8 mouse cellular contexts compared by ENCODE assay signal in the genomic region with DNA sequence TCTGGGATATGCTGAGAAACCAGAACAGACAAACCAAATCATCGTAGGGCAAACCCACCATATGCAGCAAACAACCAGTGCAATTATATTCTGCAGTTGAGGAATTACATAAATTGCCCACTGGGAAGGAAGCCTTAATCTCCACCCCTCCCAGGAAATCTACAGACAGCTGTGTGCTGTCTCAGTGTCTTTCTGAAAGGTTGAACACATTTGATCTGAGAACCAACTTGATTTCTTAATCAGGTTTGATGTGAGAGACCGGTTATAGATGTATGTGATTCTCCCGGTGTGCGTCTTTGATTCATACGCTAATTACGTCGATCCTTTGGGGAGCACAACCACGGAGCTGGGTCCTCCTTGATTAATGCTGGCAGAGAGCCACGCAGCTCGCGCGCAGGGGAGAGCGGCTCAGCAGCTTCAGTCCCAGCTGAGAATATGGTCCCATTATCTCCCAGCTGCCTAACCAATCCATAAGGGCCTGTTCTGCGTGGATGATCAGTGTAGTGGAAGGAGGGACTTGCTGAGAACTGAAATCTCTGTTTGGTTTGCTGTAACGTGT.
DNase-seq lines count a peak whose midpoint lies in the region; ATAC-seq and TF ChIP-seq lines count a peak whose summit lies in the region.

No protein-coding gene starts in this region.

- ATAC-seq in limb, embryonic 11.5 days (ENCODE audit: insufficient number of reproducible peaks, low FRiP score, low TSS enrichment, low read depth): no peak
- peak; percentile 97 for ATAC-seq in midbrain, embryonic 13.5 days
- no peak for ATAC-seq in stomach, postnatal 0 days (ENCODE audit: low FRiP score, low TSS enrichment)
- no peak for ATAC-seq in granulocyte monocyte progenitor cell, adult 5-6 weeks (replicated peaks; ENCODE audit: poor library complexity, severe bottlenecking)

- no peak overlapping the region for H3K9ac ChIP-seq in limb, embryonic 11.5 days (ENCODE audit: low read length)
- H3K9ac ChIP-seq in midbrain, embryonic 13.5 days (replicated peaks): peak overlapping the region; percentile 36
- no peak overlapping the region for H3K9ac ChIP-seq in stomach, postnatal 0 days (ENCODE audit: low read length)

- H3K9me3 ChIP-seq in limb, embryonic 11.5 days (ENCODE audit: control insufficient read depth, low read length): no peaks in the 10 kb centered on the region
- H3K9me3 ChIP-seq in limb, embryonic 10.5 days (replicated peaks): no peaks in the 10 kb centered on the region
- no peaks in the 10 kb centered on the region for H3K9me3 ChIP-seq in midbrain, embryonic 13.5 days
- H3K9me3 ChIP-seq in stomach, postnatal 0 days (ENCODE audit: control insufficient read depth, low read length): no peaks in the 10 kb centered on the region

- H3K4me3 ChIP-seq in limb, embryonic 11.5 days (ENCODE audit: low read depth, low read length): no peak overlapping the region
- H3K4me3 ChIP-seq in limb, embryonic 10.5 days: no peak overlapping the region
- H3K4me3 ChIP-seq in midbrain, embryonic 13.5 days (replicated peaks): peak overlapping the region; percentile 39
- H3K4me3 ChIP-seq in stomach, postnatal 0 days (ENCODE audit: low read depth, low read length): peak overlapping the region; percentile 26

- no peak for TF ChIP-seq CTCF in stomach, postnatal 0 days (IDR thresholded peaks at IDR 0.05; ENCODE audit: low read depth)

- no peaks in the 10 kb centered on the region for H3K27me3 ChIP-seq in limb, embryonic 11.5 days (ENCODE audit: control insufficient read depth, insufficient read depth, low read length)
- no peaks in the 10 kb centered on the region for H3K27me3 ChIP-seq in limb, embryonic 10.5 days (ENCODE audit: low read depth, poor library complexity, severe bottlenecking)
- H3K27me3 ChIP-seq in midbrain, embryonic 13.5 days: no peaks in the 10 kb centered on the region
- H3K27me3 ChIP-seq in stomach, postnatal 0 days (ENCODE audit: control insufficient read depth, insufficient read depth, low read length): no peaks in the 10 kb centered on the region

- TF ChIP-seq EP300 in stomach, postnatal 0 days (optimal IDR thresholded peaks at IDR 0.05): no peak

- H3K36me3 ChIP-seq in limb, embryonic 11.5 days (ENCODE audit: control insufficient read depth, insufficient read depth, low read length): no peaks in the 10 kb centered on the region
- H3K36me3 ChIP-seq in limb, embryonic 10.5 days: no peaks in the 10 kb centered on the region
- no peaks in the 10 kb centered on the region for H3K36me3 ChIP-seq in midbrain, embryonic 13.5 days
- H3K36me3 ChIP-seq in stomach, postnatal 0 days (ENCODE audit: control insufficient read depth, insufficient read depth, low read length): no peaks in the 10 kb centered on the region

- no peak overlapping the region for H3K27ac ChIP-seq in limb, embryonic 11.5 days (replicated peaks; ENCODE audit: low read depth, low read length)
- no peak overlapping the region for H3K27ac ChIP-seq in limb, embryonic 10.5 days
- 0 out of 2 replicates have a peak overlapping the region, but pooled peaks have one; percentile 30 for H3K27ac ChIP-seq in midbrain, embryonic 13.5 days
- H3K27ac ChIP-seq in stomach, postnatal 0 days (replicated peaks): no peak overlapping the region

- peak; percentile 22 for DNase-seq in limb, embryonic 11.5 days (ENCODE audit: low spot score)
- no peak for DNase-seq in limb, embryonic 10.5 days (ENCODE audit: low spot score)
- DNase-seq in cerebellum, adult 8-10 months: peak; percentile 29
- peak; percentile 45 to 68 for DNase-seq in frontal cortex, adult 2 months (ENCODE audit: extremely low spot score in 1 of 2, low spot score in 1 of 2)
- peak; percentile 32 for DNase-seq in layer of hippocampus, adult 9-10 months (ENCODE audit: low spot score)
- DNase-seq in stomach, postnatal 0 days (ENCODE audit: low spot score): peak; percentile 14

- no peaks in the 10 kb centered on the region for H3K4me1 ChIP-seq in limb, embryonic 11.5 days (ENCODE audit: control insufficient read depth, insufficient read depth, low read length)
- H3K4me1 ChIP-seq in limb, embryonic 10.5 days: no peaks in the 10 kb centered on the region
- H3K4me1 ChIP-seq in midbrain, embryonic 13.5 days (replicated peaks): peaks cover 10% of the 10 kb centered on the region; the same call in 1 of the 2 replicates
- H3K4me1 ChIP-seq in stomach, postnatal 0 days (replicated peaks; ENCODE audit: control insufficient read depth, insufficient read depth): no peaks in the 10 kb centered on the region

- 34% methylated on average over 15 of the region's 15 CpGs for WGBS in limb, embryonic 11.5 days
- WGBS in limb, embryonic 10.5 days: 32% methylated on average over 15 of the region's 15 CpGs
- WGBS in midbrain, embryonic 13.5 days: 5% methylated on average over 15 of the region's 15 CpGs
- 19% methylated on average over 15 of the region's 15 CpGs for WGBS in stomach, postnatal 0 days

- peak overlapping the region; percentile 24; the same call in 1 of the 2 replicates for H3K4me2 ChIP-seq in limb, embryonic 11.5 days (ENCODE audit: low read depth, severe bottlenecking)
- peak overlapping the region; percentile 53 for H3K4me2 ChIP-seq in midbrain, embryonic 13.5 days (replicated peaks)
- H3K4me2 ChIP-seq in stomach, postnatal 0 days (replicated peaks; ENCODE audit: low read depth): peak overlapping the region; percentile 43

Comparison
In these comparisons a context has a peak if more than half of its experiments do, and no peak if none do; other contexts are left out.
1. H3K4me3 ChIP-seq: peak in midbrain, embryonic 13.5 days (single experiment) and stomach, postnatal 0 days (single experiment); none in limb, embryonic 11.5 days (single experiment) and limb, embryonic 10.5 days (single experiment).
2. Peak in every context shown above with its lines, with median percentiles within 50 percentile points of each other: H3K4me2 ChIP-seq.